In genomic region chr8:115568394-115568793, GRCm38 (mm10) we compare ENCODE assay signal across 26 mouse cellular contexts.
A peak's percentile ranks its signal among the peaks of the same experiment; 100 is the strongest.
DNase-seq lines count a peak whose midpoint lies in the region; ATAC-seq lines count a peak whose summit lies in the region.
"Had no signal": no experiment of that assay in that cellular context is flagged by ENCODE, and none has a peak within 500 bp of the region (broad histone marks: within the 10 kb centered on the region; RNA-seq: fewer than 3 reads in every experiment).

No protein-coding gene starts in this region.

- H3K4me2 ChIP-seq in forebrain, embryonic 13.5 days: no peak overlapping the region
- H3K4me2 ChIP-seq: embryonic facial prominence, embryonic 13.5 days; forebrain, embryonic 12.5 days; hindbrain, embryonic 15.5 days; limb, embryonic 12.5 days; liver, embryonic 11.5 days; midbrain, embryonic 12.5 days had no signal

- no peaks in the 10 kb centered on the region for H3K27me3 ChIP-seq in forebrain, embryonic 13.5 days
- H3K27me3 ChIP-seq: embryonic facial prominence, embryonic 13.5 days; forebrain, embryonic 12.5 days; hindbrain, embryonic 15.5 days; limb, embryonic 12.5 days; midbrain, embryonic 12.5 days had no signal

- H3K36me3 ChIP-seq in forebrain, embryonic 13.5 days (ENCODE audit: poor library complexity, severe bottlenecking): no peaks in the 10 kb centered on the region
- H3K36me3 ChIP-seq: embryonic facial prominence, embryonic 13.5 days; forebrain, embryonic 12.5 days; G1E; hindbrain, embryonic 15.5 days; limb, embryonic 12.5 days; midbrain, embryonic 12.5 days had no signal

- no peaks in the 10 kb centered on the region for H3K4me1 ChIP-seq in forebrain, embryonic 13.5 days
- H3K4me1 ChIP-seq: embryonic facial prominence, embryonic 13.5 days; forebrain, embryonic 12.5 days; hindbrain, embryonic 15.5 days; limb, embryonic 12.5 days; midbrain, embryonic 12.5 days had no signal

- no peak overlapping the region for H3K27ac ChIP-seq in forebrain, embryonic 13.5 days
- H3K27ac ChIP-seq: embryonic facial prominence, embryonic 13.5 days; forebrain, embryonic 12.5 days; hindbrain, embryonic 15.5 days; limb, embryonic 12.5 days; midbrain, embryonic 12.5 days had no signal

- no peaks in the 10 kb centered on the region for H3K9me3 ChIP-seq in forebrain, embryonic 13.5 days (replicated peaks)
- H3K9me3 ChIP-seq: embryonic facial prominence, embryonic 13.5 days; forebrain, embryonic 12.5 days; hindbrain, embryonic 15.5 days; limb, embryonic 12.5 days; midbrain, embryonic 12.5 days had no signal

- no peak overlapping the region for H3K4me3 ChIP-seq in forebrain, embryonic 13.5 days
- H3K4me3 ChIP-seq: embryonic facial prominence, embryonic 13.5 days; erythroblast, embryonic 14.5 days; forebrain, embryonic 12.5 days; hindbrain, embryonic 15.5 days; limb, embryonic 12.5 days; midbrain, embryonic 12.5 days had no signal

- 86% methylated on average over 7 of the region's 7 CpGs for WGBS in forebrain, embryonic 13.5 days

- DNase-seq in CD4-positive, CD25-positive, alpha-beta regulatory T cell, adult 2 months (ENCODE audit: low read depth, low spot score): peak; percentile 30
- peak; percentile 53 for DNase-seq in induced T-regulatory cell, adult 2 months (ENCODE audit: low read depth)
- DNase-seq in frontal cortex, postnatal 36 days (ENCODE audit: low spot score in 2 of 2): no peak
- DNase-seq in MN1 (ENCODE audit: low spot score): no peak
- DNase-seq: adrenal gland, adult 8-10 months; cerebellum, postnatal 10 days; embryo, embryonic 11 days; kidney, postnatal 25 days; liver, postnatal 0 days; right cerebral cortex, postnatal 14 days; spleen, adult 18-20 months; thymus, adult 18-20 months; thymus, postnatal 4 days had no signal

- ATAC-seq in activated CD4-positive, CD25-positive, alpha-beta regulatory T cell, adult 4 months: peak; percentile 14
- ATAC-seq in neutrophil, adult 5-6 weeks (ENCODE audit: extremely low read depth, insufficient number of reproducible peaks, low FRiP score, poor library complexity, severe bottlenecking): peak; percentile 68; the same call in 1 of the 2 replicates
- no peak for ATAC-seq in forebrain, embryonic 13.5 days
- ATAC-seq: intestine, embryonic 16.5 days; liver, postnatal 0 days; lung, postnatal 0 days had no signal

- H3K9ac ChIP-seq in forebrain, embryonic 13.5 days: no peak overlapping the region
- H3K9ac ChIP-seq: embryonic facial prominence, embryonic 13.5 days; forebrain, embryonic 12.5 days; hindbrain, embryonic 15.5 days; limb, embryonic 12.5 days; liver, postnatal 0 days; midbrain, embryonic 12.5 days had no signal

Comparison
In these comparisons a context has a peak if more than half of its experiments do, and no peak if none do; other contexts are left out.
1. DNase-seq: peak in CD4-positive, CD25-positive, alpha-beta regulatory T cell, adult 2 months (single experiment) and induced T-regulatory cell, adult 2 months (single experiment); none in frontal cortex, postnatal 36 days (0 of 2) and MN1 (single experiment).